Mouse (Mus musculus) left cerebral cortex, adult 2 months (tissue): Measurements from ENCODE around the gene Tm4sf5. TPM values are rescaled to one million over a fixed set of nuclear protein-coding genes. Genes with fewer than 3 reads are reported as not detected.
"Not testable (repeated sequence)": the region's sequence is repeated elsewhere in the genome, so short reads cannot be mapped to it uniquely, and the experiment has no call there.

Source experiments
- DNase-seq, 2 experiments: peaks; one replicate each; pipeline ENCODE4 v3.0.0; 2021 to 2022; ENCODE audit warnings: low spot score in 2 of 2, mixed read lengths in 1 of 2; ENCODE audit errors: extremely low spot score in 1 of 2
- H3K27ac ChIP-seq: fragments of 200-600 bp; 2 replicates; pipeline ENCODE4 v1.8.1; 2022
- H3K4me3 ChIP-seq: fragments of 200-600 bp; 2 replicates; pipeline ENCODE4 v1.8.1; 2022
- CTCF ChIP-seq: fragments of 200-600 bp; IDR thresholded peaks from 2 replicates; pipeline ENCODE4 v1.8.1; 2022; ENCODE audit warnings: antibody characterized with exemption, mild to moderate bottlenecking, moderate library complexity
- intact Hi-C: fragments of 180-260 bp; cut with DNase I; formaldehyde crosslinking; loops from one replicate; pipeline ENCODE4 v1.15.1; 2025
- total RNA-seq, 2 experiments: library from RNA; stranded (reverse); gene quantifications; 2 replicates each; pipeline ENCODE4 v1.2.3; 2021

The Tm4sf5 gene
- total RNA-seq, 2 experiments from 2014 or later, result 1.1 TPM; not detected in 1

GRCm38 (mm10) chr11:70512709-70513342, 7.8 kb downstream of the Tm4sf5 start:
- intact Hi-C loops, result no loop called here
- no peak overlapping the region for H3K27ac ChIP-seq
- TF ChIP-seq CTCF, result no peak

GRCm38 (mm10) chr11:70513520-70513919, 8.5 kb downstream of the Tm4sf5 start:
- H3K4me3 ChIP-seq, result no peak overlapping the region
- TF ChIP-seq CTCF, result no peak
- intact Hi-C loops, result no loop called here
- DNase-seq, result no peak
- no peak overlapping the region for H3K27ac ChIP-seq

More at GRCm38 (mm10) chr11:70512709-70513342, 7.8 kb downstream of the Tm4sf5 start:
- no peak for DNase-seq
- H3K4me3 ChIP-seq, result no peak overlapping the region

GRCm38 (mm10) chr11:70514288-70514687, 9.2 kb downstream of the Tm4sf5 start, which contains the start of gene Vmo1:
Gene Vmo1, minus strand, starts transcription at chr11:70514616.
- intact Hi-C loops, result no loop called here
- DNase-seq, result no peak
- TF ChIP-seq CTCF, result no peak
- H3K4me3 ChIP-seq, result no peak within 1 kb of the TSS
- H3K27ac ChIP-seq, result no peak within 1 kb of the TSS

GRCm38 (mm10) chr11:70516352-70516751, 11.3 kb downstream of the Tm4sf5 start:
- TF ChIP-seq CTCF, result peak; percentile 85
- Histone ChIP-seq H3K27ac (no peak overlapping the region), H3K4me3 (no peak overlapping the region)
- no peak for DNase-seq
- intact Hi-C loops, result loop anchor here (2.0 kb wide), 2 partner anchors 88 to 108 kb away; no protein-coding TSS in a partner anchor

GRCm38 (mm10) chr11:70518436-70518835, 13.4 kb downstream of the Tm4sf5 start:
- DNase-seq, result no peak
- no peak for TF ChIP-seq CTCF
- no peak overlapping the region for H3K4me3 ChIP-seq
- no peak overlapping the region for H3K27ac ChIP-seq
- intact Hi-C loops, result loop anchor here (2.0 kb wide), 1 partner anchor 236 kb away; no protein-coding TSS in a partner anchor

GRCm38 (mm10) chr11:70518923-70519322, 13.9 kb downstream of the Tm4sf5 start, which contains the start of gene Gltpd2:
Gene Gltpd2, plus strand, starts transcription at chr11:70519196.
- H3K4me3 ChIP-seq, result peak within 1 kb of the TSS; percentile 31

GRCm38 (mm10) chr11:70520178-70520769, 15.2 kb downstream of the Tm4sf5 start:
- no peak; the same call in 1 of the 2 replicates for TF ChIP-seq CTCF
- H3K4me3 ChIP-seq, result peak overlapping the region; percentile 31
- intact Hi-C loops, result no loop called here
- DNase-seq, result peak in 1 of 2 experiments; percentile 17
- 0 out of 2 replicates have a peak overlapping the region, but pooled peaks have one; percentile 7 for H3K27ac ChIP-seq

More at GRCm38 (mm10) chr11:70518923-70519322, 13.9 kb downstream of the Tm4sf5 start, which contains the start of gene Gltpd2:
- intact Hi-C loops, result loop anchor here (2.0 kb wide), 1 partner anchor 236 kb away; no protein-coding TSS in a partner anchor
- H3K27ac ChIP-seq, result no peak within 1 kb of the TSS
- no peak for DNase-seq
- TF ChIP-seq CTCF, result no peak

GRCm38 (mm10) chr11:70523306-70523989, 18.4 kb downstream of the Tm4sf5 start:
- TF ChIP-seq CTCF, result peak; percentile 6; the same call in 1 of the 2 replicates
- H3K27ac ChIP-seq, DNase-seq, H3K4me3 ChIP-seq, intact Hi-C loops: not testable (repeated sequence)

- no peak for TF ChIP-seq CTCF
- Histone ChIP-seq H3K4me3 (peak overlapping the region; percentile 73), H3K27ac (peak overlapping the region; percentile 26; the same call in 1 of the 2 replicates)
- intact Hi-C loops, result loop anchor here (2.0 kb wide), 1 partner anchor 38 kb away; the partner anchor contains the start of gene Mink1
- no peak for DNase-seq
These were observed 19.7 kb downstream of the Tm4sf5 start for GRCm38 (mm10) chr11:70524782-70525181.

GRCm38 (mm10) chr11:70525184-70525678, 20.2 kb downstream of the Tm4sf5 start, which contains the start of gene Psmb6:
Gene Psmb6, plus strand, starts transcription at chr11:70525367.
- intact Hi-C loops, result loop anchor here (2.0 kb wide), 1 partner anchor 38 kb away; the partner anchor contains the start of gene Mink1
- TF ChIP-seq CTCF, result no peak
- Histone ChIP-seq H3K27ac (peak within 1 kb of the TSS; percentile 67), H3K4me3 (peak within 1 kb of the TSS; percentile 73)
- peak; percentile 87 to 92 for DNase-seq

- intact Hi-C loops, result loop anchor here (2.0 kb wide), 1 partner anchor 37 kb away; the partner anchor contains the start of gene Mink1
- no peak for TF ChIP-seq CTCF
- Histone ChIP-seq H3K27ac (peak overlapping the region; percentile 67), H3K4me3 (peak overlapping the region; percentile 73)
- DNase-seq, result no peak
These were observed 20.7 kb downstream of the Tm4sf5 start for GRCm38 (mm10) chr11:70525726-70526125.
